Mouse (Mus musculus) embryonic facial prominence, embryonic 11.5 days (tissue): ENCODE data around the gene Cpne9. TPM values are rescaled to one million over a fixed set of nuclear protein-coding genes. Genes with fewer than 3 reads are reported as not detected.

Experiments
- ATAC-seq: fragments of 200-750 bp; cut with Nextera tagmentation; replicated peaks from 2 replicates; pipeline ENCODE4 v1.8.0; 2017; ENCODE audit warnings: low read depth; ENCODE audit not compliant: insufficient number of reproducible peaks, low FRiP score, low TSS enrichment
- DNase-seq: peaks from one replicate; pipeline ENCODE4 v3.0.0-alpha.2; 2015; ENCODE audit warnings: low spot score
- H3K27ac ChIP-seq: fragments of 300-500 bp; sonication (generic); replicated peaks from 2 replicates; pipeline ENCODE4 v1.5.1; 2014; ENCODE audit warnings: mild to moderate bottlenecking, low read depth, low read length, control low read depth
- H3K27me3 ChIP-seq: fragments of 300-500 bp; sonication (generic); 2 replicates; pipeline ENCODE4 v1.6.1; 2014; ENCODE audit warnings: mild to moderate bottlenecking, low read length, moderate library complexity, mixed read lengths; ENCODE audit not compliant: control insufficient read depth, insufficient read depth
- H3K36me3 ChIP-seq: fragments of 300-500 bp; sonication (generic); replicated peaks from 2 replicates; pipeline ENCODE4 v1.6.1; 2014; ENCODE audit warnings: low read depth, mild to moderate bottlenecking, low read length, moderate library complexity, mixed read lengths; ENCODE audit not compliant: control insufficient read depth, insufficient read depth
- H3K4me1 ChIP-seq: fragments of 300-500 bp; sonication (generic); 2 replicates; pipeline ENCODE4 v1.6.1; 2014; ENCODE audit warnings: low read length, mixed read lengths; ENCODE audit not compliant: control insufficient read depth, insufficient read depth
- H3K4me2 ChIP-seq: fragments of 300-500 bp; sonication (generic); 2 replicates; pipeline ENCODE4 v1.6.1; 2014; ENCODE audit warnings: low read depth, mild to moderate bottlenecking, control low read depth, low read length, moderate library complexity
- H3K4me3 ChIP-seq: fragments of 300-500 bp; sonication (generic); 2 replicates; pipeline ENCODE4 v1.5.1; 2014; ENCODE audit warnings: low read depth, low read length, control low read depth
- H3K9ac ChIP-seq: fragments of 300-500 bp; sonication (generic); replicated peaks from 2 replicates; pipeline ENCODE4 v1.6.1; 2014; ENCODE audit warnings: mild to moderate bottlenecking, control low read depth, low read length
- H3K9me3 ChIP-seq: fragments of 300-500 bp; sonication (generic); replicated peaks from 2 replicates; pipeline ENCODE4 v1.6.1; 2016; ENCODE audit warnings: mild to moderate bottlenecking, low read length, inconsistent platforms, mixed read lengths; ENCODE audit not compliant: control insufficient read depth
- WGBS: fragments of 180-500 bp; shearing (Covaris S2); extraction: QIAGEN DNeasy Blood & Tissue Kit; methylation state at CpG from one replicate; pipeline ENCODE4 v1.1.7; 2014; 5-methylcytosine and 5-hydroxymethylcytosine counted together
- polyA plus RNA-seq: library from polyadenylated mRNA; unstranded; fragments of >200 nt; fragmentation: Nextera tagmentation; extraction: Ambion mirVana; gene quantifications from 2 replicates; pipeline ENCODE4 v1.2.1, GENCODE M21; 2014

The Cpne9 gene
- polyA plus RNA-seq, 1 experiment from 2014 or later = 0.14 TPM

DNA sequence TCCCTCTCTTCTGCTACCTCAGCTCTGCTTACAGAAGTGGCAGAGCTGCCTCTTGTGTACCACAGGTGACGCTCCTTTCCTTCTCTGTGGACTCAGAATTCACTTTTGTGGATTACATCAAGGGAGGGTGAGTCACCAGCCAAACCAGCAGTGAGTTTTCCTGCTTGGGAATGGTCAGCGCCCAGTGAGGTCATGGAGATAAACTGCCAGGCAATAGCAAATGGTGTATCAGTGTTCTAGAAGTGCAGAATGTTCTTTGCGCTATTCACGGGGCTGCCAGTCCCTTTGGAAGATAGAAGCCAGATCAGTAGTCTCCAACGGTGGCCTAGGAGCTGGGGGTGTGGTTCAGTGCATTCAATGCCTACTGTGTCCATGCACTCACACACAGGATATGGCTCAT lies 10.8 kb downstream of the Cpne9 start:
- Histone ChIP-seq H3K27me3 (no peaks in the 10 kb centered on the region; the same call in 1 of the 2 replicates), H3K9ac (no peak overlapping the region), H3K9me3 (no peaks in the 10 kb centered on the region), H3K36me3 (no peaks in the 10 kb centered on the region), H3K27ac (no peak overlapping the region), H3K4me2 (no peak overlapping the region), H3K4me1 (no peaks in the 10 kb centered on the region), H3K4me3 (no peak overlapping the region)
- 78% methylated on average over 5 of the region's 5 CpGs for WGBS
- DNase-seq = no peak
- no peak for ATAC-seq

DNA sequence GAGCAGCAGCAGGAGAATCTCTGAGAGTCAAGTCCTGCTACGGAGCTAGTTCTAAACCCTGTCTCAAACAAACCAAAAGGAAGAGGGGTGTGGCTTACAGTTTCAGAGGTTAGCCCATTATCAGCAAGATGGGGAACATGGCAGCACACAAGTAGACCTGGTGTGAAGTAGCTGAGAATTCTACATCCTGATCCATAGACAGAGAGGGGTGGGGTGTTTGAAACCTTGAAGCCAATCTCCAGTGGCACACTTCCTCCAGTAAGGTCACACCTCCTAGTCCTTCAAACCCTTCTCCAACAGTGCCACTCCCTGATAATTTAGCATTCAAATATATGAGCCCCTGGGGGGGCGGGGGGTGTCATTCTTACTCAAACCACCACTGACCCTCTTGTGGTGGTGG lies 13.9 kb downstream of the Cpne9 start:
- no peaks in the 10 kb centered on the region for H3K4me1 ChIP-seq
- no peak overlapping the region for H3K4me3 ChIP-seq
- 84% methylated on average over 2 of the region's 2 CpGs for WGBS
- no peak overlapping the region for H3K9ac ChIP-seq
- no peaks in the 10 kb centered on the region for H3K27me3 ChIP-seq
- no peak overlapping the region for H3K4me2 ChIP-seq
- no peak overlapping the region for H3K27ac ChIP-seq
- ATAC-seq (no peak), DNase-seq (no peak)
- H3K9me3 ChIP-seq = no peaks in the 10 kb centered on the region
- no peaks in the 10 kb centered on the region for H3K36me3 ChIP-seq

DNA sequence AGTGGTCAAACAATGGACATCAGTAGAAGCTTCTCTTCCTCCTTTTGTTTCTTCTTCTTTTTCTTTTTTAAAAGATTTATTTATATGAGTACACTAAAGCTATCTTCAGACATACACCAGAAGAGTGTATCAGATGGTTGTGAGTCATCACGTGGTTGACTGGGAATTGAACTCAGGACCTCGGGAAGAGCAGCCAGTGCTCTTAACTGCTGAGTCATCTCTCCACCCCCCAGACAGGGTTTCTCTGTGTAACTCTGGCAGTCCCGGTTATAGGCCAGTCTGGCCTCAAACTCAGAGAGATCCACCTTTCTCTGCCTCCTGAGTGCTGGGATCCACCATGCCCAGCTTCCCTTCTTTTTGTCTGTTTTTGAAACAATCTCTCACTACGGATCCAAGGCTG lies 14.5 kb downstream of the Cpne9 start:
- no peak overlapping the region for H3K4me2 ChIP-seq
- WGBS = 65% methylated on average over 4 of the region's 4 CpGs
- DNase-seq = no peak

DNA sequence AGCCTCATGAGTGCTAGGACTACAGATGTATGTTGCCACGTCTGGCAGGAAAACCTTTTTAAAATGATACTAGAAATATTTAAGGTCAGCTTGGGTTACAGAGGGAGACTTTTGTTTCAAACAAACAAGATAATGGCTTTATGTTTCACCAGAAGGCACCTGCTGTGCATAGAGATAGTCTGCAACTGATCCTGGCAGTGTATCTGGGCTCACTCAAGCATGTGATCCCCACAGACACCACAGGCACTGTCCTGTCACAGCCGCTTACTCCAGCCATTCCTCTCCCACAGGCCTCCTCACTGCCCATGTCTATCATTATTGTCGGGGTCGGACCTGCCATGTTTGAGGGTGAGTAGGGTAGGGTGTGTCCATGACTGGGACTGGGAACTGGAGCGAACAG lies 19.2 kb downstream of the Cpne9 start:
- Histone ChIP-seq H3K4me2 (no peak overlapping the region), H3K36me3 (no peaks in the 10 kb centered on the region), H3K27me3 (no peaks in the 10 kb centered on the region), H3K9ac (no peak overlapping the region), H3K27ac (no peak overlapping the region), H3K4me3 (no peak overlapping the region), H3K9me3 (no peaks in the 10 kb centered on the region), H3K4me1 (no peaks in the 10 kb centered on the region)
- DNase-seq (no peak), ATAC-seq (no peak)
- WGBS = 80% methylated on average over 5 of the region's 5 CpGs

More for the DNA sequence above, 14.5 kb downstream of the Cpne9 start:
- ATAC-seq = no peak
- Histone ChIP-seq H3K9ac (no peak overlapping the region), H3K4me3 (no peak overlapping the region), H3K9me3 (no peaks in the 10 kb centered on the region), H3K27me3 (no peaks in the 10 kb centered on the region), H3K27ac (no peak overlapping the region), H3K4me1 (no peaks in the 10 kb centered on the region), H3K36me3 (no peaks in the 10 kb centered on the region)

DNA sequence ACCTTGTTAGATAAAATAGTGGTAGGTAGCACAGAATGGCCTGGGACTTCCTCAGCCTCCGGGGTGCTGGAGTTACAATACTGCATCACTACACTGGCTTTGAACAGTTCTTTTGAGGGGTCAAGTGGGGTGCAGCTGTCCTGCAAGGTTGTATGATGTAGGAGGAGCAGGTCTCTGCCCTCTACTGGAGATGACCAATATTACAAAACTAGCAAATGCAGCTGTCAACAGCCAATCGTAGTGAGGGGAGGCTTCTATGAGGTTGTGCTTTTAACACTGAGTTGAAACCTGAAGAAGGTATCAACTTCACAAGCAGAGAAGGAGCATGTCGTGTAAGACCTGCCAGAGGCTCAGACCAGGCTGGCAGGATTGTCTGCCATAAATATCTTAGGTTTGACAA lies 20.2 kb downstream of the Cpne9 start:
- peak; percentile 56 for DNase-seq
- 26% methylated on average over 3 of the region's 3 CpGs for WGBS
- Histone ChIP-seq H3K4me2 (no peak overlapping the region), H3K4me3 (no peak overlapping the region), H3K9ac (no peak overlapping the region), H3K27me3 (no peaks in the 10 kb centered on the region), H3K36me3 (no peaks in the 10 kb centered on the region), H3K27ac (no peak overlapping the region), H3K4me1 (no peaks in the 10 kb centered on the region), H3K9me3 (no peaks in the 10 kb centered on the region)
- no peak for ATAC-seq

DNA sequence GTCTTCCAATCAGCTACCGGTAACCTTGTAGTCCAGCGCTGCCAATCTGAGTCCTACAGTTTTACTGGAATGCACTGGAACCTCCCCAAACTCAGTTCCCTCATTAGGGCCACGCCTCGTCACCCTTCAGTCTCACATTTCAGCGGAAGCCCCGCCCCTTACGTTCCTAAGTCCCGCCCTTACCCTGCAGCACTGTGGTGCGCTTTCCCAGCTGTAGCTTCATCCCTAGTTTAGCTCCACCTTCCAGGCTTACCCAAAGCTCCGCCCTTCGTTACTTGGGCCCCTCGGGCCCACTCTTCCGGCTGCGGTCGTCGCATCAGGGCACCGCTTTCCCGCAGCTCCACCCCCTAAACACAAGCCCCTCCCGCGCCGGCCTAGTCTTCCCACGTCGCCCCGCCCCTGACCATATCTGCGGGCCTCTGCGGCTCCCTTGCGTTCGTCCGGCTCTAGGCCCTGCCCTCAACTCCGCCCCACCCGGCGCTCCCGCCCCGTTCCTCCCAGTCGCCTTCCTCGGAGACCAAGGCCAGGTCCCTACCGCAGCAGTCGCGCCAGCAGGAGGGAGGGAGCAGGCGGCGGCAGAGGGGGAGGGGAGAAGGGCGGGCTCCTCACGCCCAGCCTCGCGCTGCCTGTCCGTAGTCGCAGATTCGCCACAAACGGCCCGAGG lies 24.3 kb downstream of the Cpne9 start:
- DNase-seq (peak; percentile 99), ATAC-seq (peak; percentile 99)
- WGBS = under 1% methylated on average over 50 of the region's 50 CpGs
- Histone ChIP-seq H3K9me3 (no peaks in the 10 kb centered on the region), H3K4me1 (no peaks in the 10 kb centered on the region), H3K36me3 (peaks cover 5% of the 10 kb centered on the region), H3K9ac (peak overlapping the region; percentile 94), H3K27me3 (no peaks in the 10 kb centered on the region), H3K4me3 (peak overlapping the region; percentile 97), H3K4me2 (peak overlapping the region; percentile 36), H3K27ac (peak overlapping the region; percentile 98)

DNA sequence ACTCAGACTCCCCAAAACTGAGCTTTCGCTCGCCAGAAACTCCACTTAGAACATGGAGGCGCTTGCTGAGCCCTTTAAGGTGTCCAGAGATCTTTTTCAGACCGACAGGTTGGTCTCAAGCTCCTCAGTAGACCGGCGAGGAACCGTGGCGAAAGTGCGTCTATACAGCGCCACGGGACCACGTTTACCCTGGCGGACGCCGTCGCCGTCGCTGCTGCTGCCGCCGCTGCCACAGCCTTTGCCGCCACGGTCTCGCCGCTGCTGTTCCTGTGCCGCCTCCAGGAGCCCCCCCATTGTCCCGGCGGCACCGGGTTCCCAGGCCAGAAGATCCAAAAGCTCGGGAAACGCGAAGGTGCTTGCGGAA lies 24.9 kb downstream of the Cpne9 start, which contains the start of gene Brpf1:
Brpf1 (plus strand) TSS at position 152 of the 364 bp plus-strand sequence.
- ATAC-seq (peak; percentile 64), DNase-seq (no peak)
- H3K27ac ChIP-seq = peak within 1 kb of the TSS; percentile 98
- H3K4me1 ChIP-seq = no peaks in the 10 kb centered on the region
- H3K36me3 ChIP-seq = peaks cover 5% of the 10 kb centered on the region
- peak within 1 kb of the TSS; percentile 94 for H3K9ac ChIP-seq
- H3K4me3 ChIP-seq = peak within 1 kb of the TSS; percentile 97
- H3K4me2 ChIP-seq = peak within 1 kb of the TSS; percentile 95
- H3K9me3 ChIP-seq = no peaks in the 10 kb centered on the region
- under 1% methylated on average over 31 of the region's 32 CpGs for WGBS
- H3K27me3 ChIP-seq = no peaks in the 10 kb centered on the region

- DNase-seq (peak; percentile 32), ATAC-seq (0 out of 2 replicates have a peak, but pooled peaks have one; percentile 3)
- Histone ChIP-seq H3K27ac (peak overlapping the region; percentile 98), H3K9me3 (no peaks in the 10 kb centered on the region), H3K9ac (peak overlapping the region; percentile 94), H3K36me3 (peaks cover 5% of the 10 kb centered on the region), H3K4me1 (no peaks in the 10 kb centered on the region), H3K4me2 (peak overlapping the region; percentile 95), H3K4me3 (peak overlapping the region; percentile 97), H3K27me3 (no peaks in the 10 kb centered on the region)
- WGBS = under 1% methylated on average over 28 of the region's 34 CpGs
These were observed 25.5 kb downstream of the Cpne9 start for GRCm38 (mm10) chr6:113307481-113308121.
